Mouse (Mus musculus): ENCODE measurements around the gene Gm49403. TPM values are rescaled to one million over a fixed set of nuclear protein-coding genes. Genes with fewer than 3 reads are reported as not detected.

Gm49403 gene
- polyA plus RNA-seq, 1 experiment from 2014 or later = not detected

GRCm38 (mm10) chr19:8920836-8921291 is 37.1 kb downstream of the Gm49403 start:
- WGBS = 2% methylated on average over 6 of the region's 6 CpGs
- peak overlapping the region; percentile 72 for H3K4me3 ChIP-seq
- peak overlapping the region; percentile 89 for H3K27ac ChIP-seq
- peak overlapping the region; percentile 76 for H3K9ac ChIP-seq
- H3K4me2 ChIP-seq (replicated peaks) = peak overlapping the region; percentile 82
- ATAC-seq (ENCODE audit: insufficient number of reproducible peaks, insufficient read depth, low FRiP score, low TSS enrichment) = no peak; the same call in 1 of the 2 replicates
- H3K9me3 ChIP-seq = no peaks in the 10 kb centered on the region
- H3K36me3 ChIP-seq = peaks cover 24% of the 10 kb centered on the region
- peaks cover 9% of the 10 kb centered on the region for H3K4me1 ChIP-seq
- no peaks in the 10 kb centered on the region for H3K27me3 ChIP-seq

- 0 out of 2 replicates have a peak overlapping the region, but pooled peaks have one; percentile 72 for H3K4me3 ChIP-seq
- H3K36me3 ChIP-seq = peaks cover 23% of the 10 kb centered on the region
- no peaks in the 10 kb centered on the region for H3K27me3 ChIP-seq
- no peak for ATAC-seq (ENCODE audit: insufficient number of reproducible peaks, insufficient read depth, low FRiP score, low TSS enrichment)
- H3K9ac ChIP-seq = no peak overlapping the region
- H3K9me3 ChIP-seq = no peaks in the 10 kb centered on the region
- 53% methylated on average over 9 of the region's 9 CpGs for WGBS
- H3K4me2 ChIP-seq (replicated peaks) = peak overlapping the region; percentile 82
- peaks cover 9% of the 10 kb centered on the region for H3K4me1 ChIP-seq
- H3K27ac ChIP-seq = no peak overlapping the region
Measured at GRCm38 (mm10) chr19:8921741-8922140, 38.0 kb downstream of the Gm49403 start.

GRCm38 (mm10) chr19:8926766-8927165 is 43.0 kb downstream of the Gm49403 start:
- Histone ChIP-seq H3K9ac (no peak overlapping the region), H3K27ac (no peak overlapping the region), H3K4me3 (no peak overlapping the region), H3K4me1 (peaks cover 10% of the 10 kb centered on the region), H3K9me3 (no peaks in the 10 kb centered on the region), H3K4me2 (replicated peaks) (no peak overlapping the region), H3K27me3 (no peaks in the 10 kb centered on the region), H3K36me3 (peaks cover 21% of the 10 kb centered on the region)
- 85% methylated on average over 2 of the region's 2 CpGs for WGBS
- no peak for ATAC-seq (ENCODE audit: insufficient number of reproducible peaks, insufficient read depth, low FRiP score, low TSS enrichment)

- 88% methylated on average over 12 of the region's 12 CpGs for WGBS
- no peak overlapping the region for H3K9ac ChIP-seq
- ATAC-seq (ENCODE audit: insufficient number of reproducible peaks, insufficient read depth, low FRiP score, low TSS enrichment) = no peak
- H3K4me2 ChIP-seq (replicated peaks) = no peak overlapping the region
- H3K27me3 ChIP-seq = no peaks in the 10 kb centered on the region
- no peak overlapping the region for H3K4me3 ChIP-seq
- H3K4me1 ChIP-seq = peaks cover 9% of the 10 kb centered on the region; the same call in 1 of the 2 replicates
- H3K36me3 ChIP-seq = peaks cover 20% of the 10 kb centered on the region
- no peaks in the 10 kb centered on the region for H3K9me3 ChIP-seq
- H3K27ac ChIP-seq = no peak overlapping the region
Measured at GRCm38 (mm10) chr19:8927891-8928525, 44.3 kb downstream of the Gm49403 start.

- Histone ChIP-seq H3K4me2 (replicated peaks) (peak overlapping the region; percentile 81), H3K4me3 (peak overlapping the region; percentile 70), H3K4me1 (peaks cover 9% of the 10 kb centered on the region; the same call in 1 of the 2 replicates), H3K27ac (peak overlapping the region; percentile 77), H3K9me3 (no peaks in the 10 kb centered on the region), H3K27me3 (no peaks in the 10 kb centered on the region), H3K9ac (peak overlapping the region; percentile 88; the same call in 1 of the 2 replicates), H3K36me3 (peaks cover 24% of the 10 kb centered on the region)
- 0 out of 2 replicates have a peak, but pooled peaks have one; percentile 14 for ATAC-seq (ENCODE audit: insufficient number of reproducible peaks, insufficient read depth, low FRiP score, low TSS enrichment)
- 15% methylated on average over 16 of the region's 16 CpGs for WGBS
Measured at GRCm38 (mm10) chr19:8928689-8929223, 45.0 kb downstream of the Gm49403 start.

GRCm38 (mm10) chr19:8929224-8930088 is 45.7 kb downstream of the Gm49403 start, which contains the start of the genes Rom1 and Eml3:
Rom1 (minus strand) TSS chr19:8929356.
Eml3 (plus strand) TSS chr19:8929552.
- no peaks in the 10 kb centered on the region for H3K27me3 ChIP-seq
- peak within 1 kb of the TSS; percentile 70 for H3K4me3 ChIP-seq
- H3K4me1 ChIP-seq = peaks cover 9% of the 10 kb centered on the region; the same call in 1 of the 2 replicates
- ATAC-seq (ENCODE audit: insufficient number of reproducible peaks, insufficient read depth, low FRiP score, low TSS enrichment) = peak; percentile 72
- peaks cover 30% of the 10 kb centered on the region for H3K36me3 ChIP-seq
- H3K4me2 ChIP-seq (replicated peaks) = peak within 1 kb of the TSS; percentile 81
- H3K9ac ChIP-seq = peak within 1 kb of the TSS; percentile 88
- WGBS = 1% methylated on average over 71 of the region's 74 CpGs
- peak within 1 kb of the TSS; percentile 77 for H3K27ac ChIP-seq
- no peaks in the 10 kb centered on the region for H3K9me3 ChIP-seq

GRCm38 (mm10) chr19:8930117-8930516 is 46.4 kb downstream of the Gm49403 start:
- peak overlapping the region; percentile 70 for H3K4me3 ChIP-seq
- WGBS = 11% methylated on average over 11 of the region's 11 CpGs
- H3K36me3 ChIP-seq = peaks cover 35% of the 10 kb centered on the region
- no peaks in the 10 kb centered on the region for H3K9me3 ChIP-seq
- ATAC-seq (ENCODE audit: insufficient number of reproducible peaks, insufficient read depth, low FRiP score, low TSS enrichment) = no peak
- no peak overlapping the region for H3K27ac ChIP-seq
- no peaks in the 10 kb centered on the region for H3K27me3 ChIP-seq
- peaks cover 9% of the 10 kb centered on the region; the same call in 1 of the 2 replicates for H3K4me1 ChIP-seq
- peak overlapping the region; percentile 88 for H3K9ac ChIP-seq
- peak overlapping the region; percentile 81 for H3K4me2 ChIP-seq (replicated peaks)

GRCm38 (mm10) chr19:8930771-8931170 is 47.0 kb downstream of the Gm49403 start:
- Histone ChIP-seq H3K27ac (no peak overlapping the region), H3K27me3 (no peaks in the 10 kb centered on the region), H3K4me3 (peak overlapping the region; percentile 70; the same call in 1 of the 2 replicates), H3K9me3 (no peaks in the 10 kb centered on the region), H3K36me3 (peaks cover 36% of the 10 kb centered on the region), H3K4me1 (peaks cover 9% of the 10 kb centered on the region; the same call in 1 of the 2 replicates), H3K9ac (peak overlapping the region; percentile 88), H3K4me2 (replicated peaks) (peak overlapping the region; percentile 81)
- ATAC-seq (ENCODE audit: insufficient number of reproducible peaks, insufficient read depth, low FRiP score, low TSS enrichment) = no peak
- 83% methylated on average over 7 of the region's 7 CpGs for WGBS

- Histone ChIP-seq H3K4me3 (no peak overlapping the region), H3K36me3 (peaks cover 52% of the 10 kb centered on the region), H3K27me3 (no peaks in the 10 kb centered on the region), H3K4me2 (replicated peaks) (no peak overlapping the region), H3K4me1 (peaks cover 10% of the 10 kb centered on the region), H3K9me3 (no peaks in the 10 kb centered on the region), H3K9ac (no peak overlapping the region), H3K27ac (no peak overlapping the region)
- WGBS = 87% methylated on average over 2 of the region's 2 CpGs
- no peak for ATAC-seq (ENCODE audit: insufficient number of reproducible peaks, insufficient read depth, low FRiP score, low TSS enrichment)
Measured at GRCm38 (mm10) chr19:8936736-8937135, 53.0 kb downstream of the Gm49403 start.

All from embryonic facial prominence, embryonic 12.5 days (tissue).